Mouse (Mus musculus) forebrain, embryonic 14.5 days (tissue): Measurements from ENCODE around the gene Gstz1. TPM values are rescaled to one million over a fixed set of nuclear protein-coding genes. Genes with fewer than 3 reads are reported as not detected.
"Not testable (repeated sequence)": the region's sequence is repeated elsewhere in the genome, so short reads cannot be mapped to it uniquely, and the experiment has no call there.

Experiments
- ATAC-seq: fragments of 200-750 bp; cut with Nextera tagmentation; 2 replicates; pipeline ENCODE4 v1.8.0; 2017; ENCODE audit warnings: mild to moderate bottlenecking, moderate library complexity
- DNase-seq: peaks from one replicate; pipeline ENCODE4 v3.0.0-alpha.2; 2015; ENCODE audit warnings: low spot score
- H3K27ac ChIP-seq: fragments of 300-500 bp; sonication (generic); 2 replicates; pipeline ENCODE4 v1.5.1; 2014; ENCODE audit warnings: low read depth, mild to moderate bottlenecking, control low read depth, low read length, moderate library complexity
- H3K27me3 ChIP-seq: fragments of 300-500 bp; sonication (generic); replicated peaks from 2 replicates; pipeline ENCODE4 v1.6.1; 2014; ENCODE audit warnings: low read length, control low read depth, mixed read lengths; ENCODE audit not compliant: control insufficient read depth, insufficient read depth
- H3K36me3 ChIP-seq: fragments of 300-500 bp; sonication (generic); 2 replicates; pipeline ENCODE4 v1.6.1; 2014; ENCODE audit warnings: low read length, control low read depth; ENCODE audit not compliant: control insufficient read depth, insufficient read depth
- H3K4me1 ChIP-seq: fragments of 300-500 bp; sonication (generic); 2 replicates; pipeline ENCODE4 v1.6.1; 2014; ENCODE audit warnings: antibody characterized with exemption, low read length, control low read depth; ENCODE audit not compliant: control insufficient read depth, insufficient read depth
- H3K4me2 ChIP-seq: fragments of 300-500 bp; sonication (generic); 2 replicates; pipeline ENCODE4 v1.6.1; 2014; ENCODE audit warnings: mild to moderate bottlenecking, control low read depth, low read length
- H3K4me3 ChIP-seq: fragments of 300-500 bp; sonication (generic); 2 replicates; pipeline ENCODE4 v1.5.1; 2014; ENCODE audit warnings: low read depth, low read length, control low read depth
- H3K9ac ChIP-seq: fragments of 300-500 bp; sonication (generic); 2 replicates; pipeline ENCODE4 v1.6.1; 2014; ENCODE audit warnings: mild to moderate bottlenecking, low read length, control low read depth, moderate library complexity
- H3K9me3 ChIP-seq: fragments of 300-500 bp; sonication (generic); replicated peaks from 2 replicates; pipeline ENCODE4 v1.6.1; 2016; ENCODE audit warnings: low read length, control low read depth, mixed read lengths; ENCODE audit not compliant: control insufficient read depth
- WGBS: fragments of 180-500 bp; shearing (Covaris S2); extraction: QIAGEN DNeasy Blood & Tissue Kit; methylation state at CpG from one replicate; pipeline ENCODE4 v1.1.7; 2014; 5-methylcytosine and 5-hydroxymethylcytosine counted together
- polyA plus RNA-seq: library from polyadenylated mRNA; unstranded; fragments of >200 nt; fragmentation: Nextera tagmentation; extraction: Ambion mirVana; gene quantifications from 2 replicates; pipeline ENCODE4 v1.2.1, GENCODE M21; 2014

The Gstz1 gene
- polyA plus RNA-seq, 1 experiment from 2014 or later = 33.8 TPM

DNA sequence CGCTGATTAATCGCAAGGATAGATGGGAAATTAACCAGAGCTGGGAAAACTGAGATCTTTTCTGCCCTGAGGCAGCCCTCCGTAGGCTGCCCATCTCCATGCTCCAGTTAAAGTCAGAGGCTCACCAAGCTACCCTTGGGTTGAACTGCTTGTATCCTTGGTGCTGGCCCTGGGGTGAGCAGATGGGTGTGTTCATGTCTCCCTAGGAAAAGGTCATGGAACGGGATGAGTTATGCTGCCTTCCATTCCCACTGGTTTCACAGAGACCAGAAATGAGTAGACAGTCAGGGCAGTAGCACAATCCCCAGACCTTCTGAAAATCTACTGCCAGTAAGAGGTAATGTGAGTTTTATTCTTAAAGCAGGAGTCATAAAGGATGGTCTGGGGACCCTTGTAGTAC is 30.7 kb downstream of the Gstz1 start:
- ATAC-seq (no peak), DNase-seq (no peak)
- H3K4me1 ChIP-seq = no peaks in the 10 kb centered on the region
- no peak overlapping the region for H3K4me3 ChIP-seq
- 96% methylated on average over 4 of the region's 4 CpGs for WGBS
- H3K27ac ChIP-seq = no peak overlapping the region
- H3K36me3 ChIP-seq = peaks cover 15% of the 10 kb centered on the region
- H3K9ac ChIP-seq = no peak overlapping the region
- H3K27me3 ChIP-seq = no peaks in the 10 kb centered on the region
- H3K4me2 ChIP-seq = no peak overlapping the region
- no peaks in the 10 kb centered on the region for H3K9me3 ChIP-seq

DNA sequence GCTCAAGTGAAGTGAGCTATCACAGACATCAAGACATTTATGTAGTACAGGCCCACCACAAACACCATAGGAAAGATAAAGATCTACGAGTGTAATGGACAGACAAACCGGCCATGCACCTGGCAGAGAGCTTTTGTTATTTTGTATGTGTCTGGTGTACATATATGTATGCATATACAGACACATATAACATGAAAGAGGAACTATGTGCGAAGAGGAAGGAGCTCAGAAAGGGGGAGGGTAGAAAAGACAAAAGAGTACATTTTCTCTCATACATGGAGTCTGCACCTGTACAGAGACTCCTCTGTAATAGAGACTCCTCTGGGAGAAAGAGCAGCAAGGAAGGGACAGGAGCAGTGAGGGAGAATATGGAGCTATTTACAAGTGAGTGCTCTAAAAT is 46.0 kb downstream of the Gstz1 start:
- Histone ChIP-seq H3K36me3 (no peaks in the 10 kb centered on the region), H3K4me1 (no peaks in the 10 kb centered on the region), H3K9me3 (no peaks in the 10 kb centered on the region), H3K4me3 (no peak overlapping the region), H3K9ac (no peak overlapping the region), H3K27ac (no peak overlapping the region), H3K27me3 (no peaks in the 10 kb centered on the region), H3K4me2 (no peak overlapping the region)
- DNase-seq = no peak
- 96% methylated on average over 3 of the region's 3 CpGs for WGBS
- no peak for ATAC-seq

DNA sequence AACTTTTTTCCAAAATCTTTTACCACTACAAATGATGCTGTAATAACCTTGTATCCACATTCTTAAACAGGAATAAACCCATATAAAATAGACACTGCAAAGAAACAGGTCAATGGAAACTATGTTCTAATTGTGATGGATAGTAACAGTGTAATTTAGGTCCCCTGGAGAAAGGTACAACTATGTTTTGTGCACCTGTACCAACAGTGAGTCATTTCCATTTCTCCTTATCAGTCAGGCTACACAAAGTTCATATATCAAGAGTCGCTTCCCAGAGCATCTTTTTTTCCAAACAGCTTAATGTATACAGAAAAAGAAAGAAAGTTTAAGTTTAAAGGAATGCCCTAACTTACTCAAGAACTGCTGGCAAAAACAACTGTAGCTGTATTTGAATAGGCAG is 48.1 kb downstream of the Gstz1 start:
- H3K4me1 ChIP-seq = peaks cover 7% of the 10 kb centered on the region
- H3K4me2 ChIP-seq = no peak overlapping the region
- H3K36me3 ChIP-seq = no peaks in the 10 kb centered on the region
- H3K9ac ChIP-seq = no peak overlapping the region
- no peak for ATAC-seq
- WGBS = 90% methylated on average over 1 of the region's 1 CpGs
- no peaks in the 10 kb centered on the region for H3K27me3 ChIP-seq
- H3K4me3 ChIP-seq = no peak overlapping the region
- H3K9me3 ChIP-seq = no peaks in the 10 kb centered on the region
- no peak overlapping the region for H3K27ac ChIP-seq
- DNase-seq = no peak

DNA sequence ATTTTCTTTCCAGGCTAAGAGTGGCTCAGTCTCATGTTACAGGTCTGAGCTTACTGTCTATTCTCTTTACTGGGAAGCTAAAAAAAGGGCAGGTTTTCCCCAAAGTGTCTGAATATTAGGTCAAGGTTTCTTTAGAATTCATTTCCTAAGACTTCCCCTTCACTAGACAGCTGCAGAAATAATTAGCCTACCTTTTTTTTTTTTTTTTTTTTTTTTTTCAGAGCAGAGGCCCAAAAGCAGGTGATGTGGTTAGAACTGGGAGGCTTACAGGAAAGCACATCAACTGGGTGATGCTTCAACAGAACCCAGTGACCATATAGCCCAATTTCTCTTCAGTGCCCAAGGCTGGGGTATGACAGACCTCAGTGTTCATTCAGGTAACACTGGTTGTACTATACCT is 49.3 kb downstream of the Gstz1 start:
- Histone ChIP-seq H3K27me3 (no peaks in the 10 kb centered on the region), H3K4me1 (peaks cover 7% of the 10 kb centered on the region), H3K9me3 (no peaks in the 10 kb centered on the region), H3K4me2 (no peak overlapping the region), H3K27ac (no peak overlapping the region), H3K4me3 (no peak overlapping the region), H3K9ac (no peak overlapping the region), H3K36me3 (no peaks in the 10 kb centered on the region)
- ATAC-seq = no peak
- DNase-seq = no peak

DNA sequence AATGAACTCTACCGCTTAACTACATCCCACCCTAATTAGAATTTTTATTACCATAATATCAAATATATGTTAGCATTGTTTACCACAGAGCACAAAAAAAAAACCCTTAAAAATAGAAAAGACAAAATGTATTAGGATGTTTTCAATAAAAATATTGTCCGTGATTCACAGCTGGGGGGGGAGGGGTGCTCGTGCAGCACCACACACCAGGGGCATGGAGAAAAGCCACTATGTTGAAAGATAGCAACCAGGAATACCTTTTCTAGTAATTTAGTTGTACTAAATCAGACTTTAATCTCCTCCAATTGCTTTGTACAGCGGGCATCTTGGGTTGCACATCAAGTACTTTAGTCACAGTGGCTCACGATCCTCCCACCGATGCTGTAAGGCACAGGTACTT is 51.8 kb downstream of the Gstz1 start:
- Histone ChIP-seq H3K27ac (no peak overlapping the region), H3K36me3 (no peaks in the 10 kb centered on the region)
- ATAC-seq = no peak

DNA sequence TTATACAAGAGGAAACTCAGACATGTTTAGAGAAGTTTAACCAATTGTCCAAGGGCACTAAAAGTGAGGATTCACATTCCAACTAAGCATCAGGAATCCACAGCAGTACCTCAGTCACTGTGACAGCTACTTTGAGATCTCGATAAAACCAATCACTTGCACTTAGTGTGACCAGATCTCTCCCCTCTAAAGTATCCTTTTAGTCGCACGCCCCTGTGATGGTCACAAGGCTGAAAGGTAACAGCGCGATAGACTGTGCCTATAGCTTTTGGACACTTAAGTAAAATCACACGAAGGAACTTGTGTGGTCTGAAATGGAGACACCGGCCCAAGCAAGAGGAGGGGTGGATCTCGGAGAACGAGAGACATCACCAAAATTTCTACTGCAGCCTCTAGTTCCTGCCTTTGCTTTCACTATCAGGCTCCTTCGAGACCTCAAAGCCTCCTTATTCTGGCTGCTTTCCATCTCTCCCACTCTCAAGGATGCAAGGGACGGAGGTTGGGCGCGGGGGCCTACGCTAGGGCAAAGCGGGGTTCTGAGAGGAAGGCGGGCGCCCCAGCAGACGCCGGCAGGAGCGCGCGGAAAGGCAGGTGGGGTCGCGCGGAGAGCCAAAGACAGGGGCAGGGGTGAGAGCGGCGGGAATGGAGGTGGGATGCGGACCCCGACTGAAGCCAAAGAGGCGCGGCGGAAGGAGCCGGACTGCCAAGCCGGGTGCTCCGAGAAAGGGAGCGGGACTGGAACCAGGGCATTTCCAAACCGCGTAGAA is 52.4 kb downstream of the Gstz1 start, which contains the start of gene Samd15:
Gene Samd15 (plus strand): TSS at position 518 of the 767 bp plus-strand sequence.
- under 1% methylated on average over 35 of the region's 38 CpGs for WGBS
- peak within 1 kb of the TSS; percentile 81 for H3K4me3 ChIP-seq
- H3K27ac ChIP-seq = peak within 1 kb of the TSS; percentile 87
- peak within 1 kb of the TSS; percentile 84 for H3K4me2 ChIP-seq
- peak within 1 kb of the TSS; percentile 93 for H3K9ac ChIP-seq
- no peaks in the 10 kb centered on the region for H3K27me3 ChIP-seq
- peaks cover 7% of the 10 kb centered on the region for H3K4me1 ChIP-seq
- ATAC-seq (peak; percentile 62), DNase-seq (peak; percentile 61)
- H3K36me3 ChIP-seq = no peaks in the 10 kb centered on the region
- no peaks in the 10 kb centered on the region for H3K9me3 ChIP-seq

More for the DNA sequence above, 51.8 kb downstream of the Gstz1 start:
- Histone ChIP-seq H3K4me1 (peaks cover 7% of the 10 kb centered on the region), H3K27me3 (no peaks in the 10 kb centered on the region), H3K4me3 (peak overlapping the region; percentile 81; the same call in 1 of the 2 replicates), H3K4me2 (peak overlapping the region; percentile 84), H3K9ac (peak overlapping the region; percentile 93; the same call in 1 of the 2 replicates), H3K9me3 (no peaks in the 10 kb centered on the region)
- 51% methylated on average over 6 of the region's 6 CpGs for WGBS
- no peak for DNase-seq

DNA sequence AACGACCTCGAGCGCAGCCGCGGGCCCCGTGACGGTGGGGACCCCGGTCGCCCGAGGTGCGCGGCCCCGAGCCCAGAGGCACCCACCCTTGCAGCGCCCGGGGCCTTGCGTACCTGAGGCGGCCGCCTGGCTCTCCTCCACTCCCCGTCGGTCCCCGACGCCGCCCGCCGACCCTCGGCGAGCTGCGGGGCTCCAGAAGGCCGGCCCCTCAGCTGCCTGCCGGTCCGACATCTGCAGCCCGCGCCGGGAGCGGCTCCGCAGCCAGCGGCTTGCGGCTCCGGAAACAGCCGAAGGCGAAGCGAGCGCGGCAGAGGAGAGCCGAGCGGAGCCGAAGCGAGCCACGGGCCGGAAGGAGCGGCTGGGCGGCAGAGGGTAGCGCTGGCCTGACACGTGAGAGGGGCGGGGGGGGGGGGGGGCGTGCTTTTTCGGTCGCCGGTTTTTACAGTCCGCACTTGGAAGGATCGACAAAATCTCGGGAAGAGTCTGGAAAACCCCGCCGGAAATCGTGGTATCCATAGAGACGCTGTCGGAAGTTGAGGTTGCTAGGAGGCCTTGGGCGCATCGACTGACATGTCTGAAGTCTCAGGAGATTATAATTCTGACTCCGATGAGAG is 53.1 kb downstream of the Gstz1 start, which contains the start of gene Tmed8:
Gene Tmed8 (minus strand): TSS at position 482 of the 614 bp plus-strand sequence.
- peak within 1 kb of the TSS; percentile 87 for H3K27ac ChIP-seq
- peak; percentile 97 for ATAC-seq
- no peaks in the 10 kb centered on the region for H3K9me3 ChIP-seq
- WGBS = under 1% methylated on average over 62 of the region's 70 CpGs
- peaks cover 7% of the 10 kb centered on the region for H3K4me1 ChIP-seq
- no peaks in the 10 kb centered on the region for H3K36me3 ChIP-seq
- DNase-seq = peak; percentile 93
- H3K4me3 ChIP-seq = peak within 1 kb of the TSS; percentile 81
- H3K4me2 ChIP-seq = peak within 1 kb of the TSS; percentile 84
- peak within 1 kb of the TSS; percentile 93 for H3K9ac ChIP-seq
- H3K27me3 ChIP-seq = no peaks in the 10 kb centered on the region

DNA sequence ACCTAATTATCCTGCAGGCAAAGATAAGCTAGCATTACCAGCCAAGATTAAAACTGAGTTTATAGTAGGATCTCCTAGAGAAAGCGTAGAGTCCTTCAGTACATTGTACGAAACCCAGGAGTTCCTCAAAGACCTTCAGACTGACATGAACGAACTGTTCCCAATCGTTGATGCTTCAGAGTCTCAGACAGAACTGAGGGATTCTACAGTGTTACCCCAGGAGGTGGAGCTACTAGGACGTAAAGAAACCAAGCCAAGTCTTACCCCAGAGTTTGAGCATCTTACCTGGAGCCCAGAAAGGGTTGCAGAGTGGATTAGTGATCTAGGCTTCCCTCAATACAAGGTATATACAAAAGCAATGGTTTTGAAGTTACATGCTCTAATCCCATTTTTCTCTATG is 54.7 kb downstream of the Gstz1 start:
- H3K4me1 ChIP-seq = peaks cover 7% of the 10 kb centered on the region
- no peak for ATAC-seq
- H3K9ac ChIP-seq = no peak overlapping the region
- H3K9me3 ChIP-seq = no peaks in the 10 kb centered on the region
- no peak overlapping the region for H3K27ac ChIP-seq
- 72% methylated on average over 5 of the region's 5 CpGs for WGBS
- no peaks in the 10 kb centered on the region for H3K27me3 ChIP-seq
- H3K4me2 ChIP-seq = no peak overlapping the region
- no peak for DNase-seq
- H3K36me3 ChIP-seq = no peaks in the 10 kb centered on the region
- H3K4me3 ChIP-seq = no peak overlapping the region

DNA sequence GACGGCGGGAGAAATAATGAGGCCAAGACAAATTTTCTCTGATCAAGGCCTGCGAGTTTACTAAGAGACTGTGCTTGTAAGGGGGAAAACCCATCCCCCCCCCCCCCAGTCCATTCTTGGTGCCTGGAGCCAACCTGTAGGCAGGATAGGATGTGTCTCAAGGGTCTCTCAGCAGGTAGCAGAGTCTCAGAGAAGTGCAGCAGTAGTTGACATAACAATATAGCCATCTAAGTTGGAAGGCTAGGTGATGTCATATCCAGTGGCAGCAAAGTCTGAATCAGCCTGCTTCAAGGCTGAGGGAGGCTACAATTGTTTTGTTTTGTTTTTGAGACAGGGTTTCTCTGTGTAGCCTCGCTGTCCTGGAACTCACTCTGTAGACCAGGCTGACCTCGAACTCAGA is 58.8 kb downstream of the Gstz1 start:
- not testable (repeated sequence) for H3K36me3 ChIP-seq, H3K4me2 ChIP-seq, H3K4me1 ChIP-seq, H3K27me3 ChIP-seq, ATAC-seq, DNase-seq, H3K27ac ChIP-seq, H3K9ac ChIP-seq, H3K9me3 ChIP-seq, H3K4me3 ChIP-seq
- WGBS = 87% methylated on average over 5 of the region's 5 CpGs
